Mouse (Mus musculus) lung, embryonic 16.5 days (tissue): ENCODE measurements around the gene Itpr1. TPM values are rescaled to one million over a fixed set of nuclear protein-coding genes. Genes with fewer than 3 reads are reported as not detected.

Experiments used
- ATAC-seq: fragments of 200-750 bp; cut with Nextera tagmentation; 2 replicates; pipeline ENCODE4 v1.8.0; 2017; ENCODE audit warnings: low read depth, mild to moderate bottlenecking, moderate library complexity
- H3K27ac ChIP-seq: fragments of 300-500 bp; sonication (generic); 2 replicates; pipeline ENCODE4 v1.5.1; 2014; ENCODE audit warnings: mild to moderate bottlenecking, control low read depth, low read length
- H3K27me3 ChIP-seq: fragments of 300-500 bp; sonication (generic); 2 replicates; pipeline ENCODE4 v1.6.1; 2014; ENCODE audit warnings: low read depth, low read length, mixed read lengths; ENCODE audit not compliant: control insufficient read depth, insufficient read depth
- H3K36me3 ChIP-seq: fragments of 300-500 bp; sonication (generic); 2 replicates; pipeline ENCODE4 v1.6.1; 2014; ENCODE audit warnings: low read length; ENCODE audit not compliant: control insufficient read depth, insufficient read depth
- H3K4me1 ChIP-seq: fragments of 300-500 bp; sonication (generic); replicated peaks from 2 replicates; pipeline ENCODE4 v1.6.1; 2014; ENCODE audit warnings: low read length, mixed read lengths; ENCODE audit not compliant: control insufficient read depth, insufficient read depth
- H3K4me2 ChIP-seq: fragments of 300-500 bp; sonication (generic); 2 replicates; pipeline ENCODE4 v1.6.1; 2014; ENCODE audit warnings: low read depth, low read length, control low read depth
- H3K4me3 ChIP-seq: fragments of 300-500 bp; sonication (generic); 2 replicates; pipeline ENCODE4 v1.5.1; 2014; ENCODE audit warnings: mild to moderate bottlenecking, low read length, control low read depth
- H3K9ac ChIP-seq: fragments of 300-500 bp; sonication (generic); 2 replicates; pipeline ENCODE4 v1.6.1; 2014; ENCODE audit warnings: low read length, control low read depth
- H3K9me3 ChIP-seq: fragments of 300-500 bp; sonication (generic); 2 replicates; pipeline ENCODE4 v1.6.1; 2016; ENCODE audit warnings: low read length; ENCODE audit not compliant: control insufficient read depth
- WGBS: fragments of 180-500 bp; shearing (Covaris S2); extraction: QIAGEN DNeasy Blood & Tissue Kit; methylation state at CpG from one replicate; pipeline ENCODE4 v1.1.7; 2014; 5-methylcytosine and 5-hydroxymethylcytosine counted together
- polyA plus RNA-seq: library from polyadenylated mRNA; unstranded; fragments of >200 nt; fragmentation: Nextera tagmentation; extraction: Ambion mirVana; gene quantifications from 2 replicates; pipeline ENCODE4 v1.2.1, GENCODE M21; 2015

Gene Itpr1
- polyA plus RNA-seq, 1 experiment from 2014 or later: 13.0 TPM

- Histone ChIP-seq H3K4me2 (no peak overlapping the region), H3K9me3 (no peaks in the 10 kb centered on the region), H3K9ac (no peak overlapping the region), H3K27me3 (no peaks in the 10 kb centered on the region), H3K27ac (no peak overlapping the region), H3K36me3 (no peaks in the 10 kb centered on the region), H3K4me3 (no peak overlapping the region), H3K4me1 (peaks cover 38% of the 10 kb centered on the region)
- ATAC-seq: no peak
- 77% methylated on average over 5 of the region's 5 CpGs for WGBS
Observed at GRCm38 (mm10) chr6:108534139-108534538, 321.2 kb downstream of the Itpr1 start.

GRCm38 (mm10) chr6:108534596-108534995 is 321.7 kb downstream of the Itpr1 start:
- H3K9me3 ChIP-seq: no peaks in the 10 kb centered on the region
- H3K27ac ChIP-seq: no peak overlapping the region
- H3K36me3 ChIP-seq: no peaks in the 10 kb centered on the region
- no peak overlapping the region for H3K4me3 ChIP-seq
- H3K4me1 ChIP-seq: peaks cover 38% of the 10 kb centered on the region
- H3K9ac ChIP-seq: no peak overlapping the region
- WGBS: 65% methylated on average over 6 of the region's 6 CpGs
- no peak for ATAC-seq
- H3K4me2 ChIP-seq: no peak overlapping the region
- H3K27me3 ChIP-seq: no peaks in the 10 kb centered on the region

- no peak overlapping the region for H3K27ac ChIP-seq
- WGBS: 76% methylated on average over 4 of the region's 4 CpGs
- no peak overlapping the region for H3K9ac ChIP-seq
- no peak overlapping the region for H3K4me3 ChIP-seq
- H3K36me3 ChIP-seq: no peaks in the 10 kb centered on the region
- H3K9me3 ChIP-seq: no peaks in the 10 kb centered on the region
- H3K4me1 ChIP-seq: peaks cover 38% of the 10 kb centered on the region
- H3K4me2 ChIP-seq: no peak overlapping the region
- no peaks in the 10 kb centered on the region for H3K27me3 ChIP-seq
- ATAC-seq: no peak
Observed at GRCm38 (mm10) chr6:108535309-108535708, 322.4 kb downstream of the Itpr1 start.

GRCm38 (mm10) chr6:108536546-108537317 is 323.8 kb downstream of the Itpr1 start:
- no peaks in the 10 kb centered on the region for H3K27me3 ChIP-seq
- 47% methylated on average over 8 of the region's 8 CpGs for WGBS
- no peak overlapping the region for H3K4me3 ChIP-seq
- peaks cover 29% of the 10 kb centered on the region for H3K4me1 ChIP-seq
- peak overlapping the region; percentile 79 for H3K27ac ChIP-seq
- H3K9ac ChIP-seq: no peak overlapping the region
- H3K4me2 ChIP-seq: peak overlapping the region; percentile 15; the same call in 1 of the 2 replicates
- no peaks in the 10 kb centered on the region for H3K9me3 ChIP-seq
- H3K36me3 ChIP-seq: no peaks in the 10 kb centered on the region
- ATAC-seq: peak; percentile 94

GRCm38 (mm10) chr6:108538406-108538805 is 325.5 kb downstream of the Itpr1 start:
- peaks cover 20% of the 10 kb centered on the region for H3K4me1 ChIP-seq
- no peak overlapping the region for H3K27ac ChIP-seq

GRCm38 (mm10) chr6:108540441-108540840 is 327.5 kb downstream of the Itpr1 start:
- no peak overlapping the region for H3K4me2 ChIP-seq
- 84% methylated on average over 6 of the region's 6 CpGs for WGBS
- H3K9me3 ChIP-seq: no peaks in the 10 kb centered on the region
- H3K27ac ChIP-seq: no peak overlapping the region
- peaks cover 17% of the 10 kb centered on the region for H3K4me1 ChIP-seq
- H3K36me3 ChIP-seq: no peaks in the 10 kb centered on the region; the same call in 1 of the 2 replicates
- no peak overlapping the region for H3K4me3 ChIP-seq
- H3K9ac ChIP-seq: no peak overlapping the region
- H3K27me3 ChIP-seq: no peaks in the 10 kb centered on the region
- no peak for ATAC-seq

More at GRCm38 (mm10) chr6:108538406-108538805, 325.5 kb downstream of the Itpr1 start:
- H3K9ac ChIP-seq: no peak overlapping the region
- no peaks in the 10 kb centered on the region for H3K27me3 ChIP-seq
- no peaks in the 10 kb centered on the region for H3K36me3 ChIP-seq
- WGBS: 74% methylated on average over 4 of the region's 4 CpGs
- H3K4me2 ChIP-seq: no peak overlapping the region
- ATAC-seq: no peak
- H3K9me3 ChIP-seq: no peaks in the 10 kb centered on the region
- H3K4me3 ChIP-seq: no peak overlapping the region

GRCm38 (mm10) chr6:108544917-108545316 is 332.0 kb downstream of the Itpr1 start:
- Histone ChIP-seq H3K27ac (no peak overlapping the region), H3K36me3 (no peaks in the 10 kb centered on the region; the same call in 1 of the 2 replicates), H3K9me3 (no peaks in the 10 kb centered on the region), H3K4me3 (no peak overlapping the region), H3K4me2 (no peak overlapping the region), H3K27me3 (no peaks in the 10 kb centered on the region), H3K9ac (no peak overlapping the region), H3K4me1 (no peaks in the 10 kb centered on the region)
- no peak for ATAC-seq
- WGBS: 80% methylated on average over 7 of the region's 7 CpGs

- Histone ChIP-seq H3K27ac (no peak overlapping the region), H3K4me2 (no peak overlapping the region), H3K9ac (no peak overlapping the region), H3K4me1 (no peaks in the 10 kb centered on the region), H3K27me3 (no peaks in the 10 kb centered on the region), H3K9me3 (no peaks in the 10 kb centered on the region), H3K4me3 (no peak overlapping the region), H3K36me3 (no peaks in the 10 kb centered on the region; the same call in 1 of the 2 replicates)
- WGBS: 86% methylated on average over 5 of the region's 5 CpGs
- ATAC-seq: no peak
Observed at GRCm38 (mm10) chr6:108545464-108545863, 332.6 kb downstream of the Itpr1 start.

- ATAC-seq: no peak
- Histone ChIP-seq H3K27me3 (no peaks in the 10 kb centered on the region), H3K36me3 (no peaks in the 10 kb centered on the region; the same call in 1 of the 2 replicates), H3K9me3 (no peaks in the 10 kb centered on the region), H3K4me1 (no peaks in the 10 kb centered on the region), H3K4me3 (no peak overlapping the region), H3K27ac (no peak overlapping the region), H3K4me2 (no peak overlapping the region), H3K9ac (no peak overlapping the region)
- WGBS: 88% methylated on average over 3 of the region's 3 CpGs
Observed at GRCm38 (mm10) chr6:108548413-108548812, 335.5 kb downstream of the Itpr1 start.
